In genomic region chr17:87115615-87116014, GRCm38 (mm10) we compare ENCODE assay signal across 26 mouse cellular contexts. TPM values are rescaled to one million over a fixed set of nuclear protein-coding genes. Genes with fewer than 3 reads are reported as not detected.
A peak's percentile ranks its signal among the peaks of the same experiment; 100 is the strongest.
DNase-seq lines count a peak whose midpoint lies in the region; ATAC-seq and TF ChIP-seq lines count a peak whose summit lies in the region.
"Had no signal": no experiment of that assay in that cellular context is flagged by ENCODE, and none has a peak within 500 bp of the region (broad histone marks: within the 10 kb centered on the region; RNA-seq: fewer than 3 reads in every experiment).

No protein-coding gene starts in this region.

- WGBS in hindbrain, embryonic 13.5 days, result 61% methylated on average over 6 of the region's 6 CpGs
- 65% methylated on average over 6 of the region's 6 CpGs for WGBS in hindbrain, embryonic 12.5 days
- WGBS in neural tube, embryonic 13.5 days, result 41% methylated on average over 6 of the region's 6 CpGs
- WGBS in hindbrain, postnatal 0 days, result 62% methylated on average over 6 of the region's 6 CpGs
- WGBS in kidney, embryonic 16.5 days, result 52% methylated on average over 6 of the region's 6 CpGs

- H3K9ac ChIP-seq in hindbrain, embryonic 13.5 days, result no peak overlapping the region
- H3K9ac ChIP-seq in hindbrain, embryonic 12.5 days, result no peak overlapping the region
- no peak overlapping the region for H3K9ac ChIP-seq in neural tube, embryonic 13.5 days
- no peak overlapping the region for H3K9ac ChIP-seq in hindbrain, postnatal 0 days (replicated peaks; ENCODE audit: low read length)
- H3K9ac ChIP-seq in kidney, embryonic 16.5 days (replicated peaks; ENCODE audit: low read length), result no peak overlapping the region
- H3K9ac ChIP-seq: embryonic facial prominence, embryonic 15.5 days; heart, embryonic 13.5 days; midbrain, embryonic 13.5 days; neural tube, embryonic 12.5 days had no signal

- no peaks in the 10 kb centered on the region for H3K36me3 ChIP-seq in hindbrain, embryonic 13.5 days
- H3K36me3 ChIP-seq in hindbrain, embryonic 12.5 days, result no peaks in the 10 kb centered on the region
- no peaks in the 10 kb centered on the region for H3K36me3 ChIP-seq in neural tube, embryonic 13.5 days
- H3K36me3 ChIP-seq in hindbrain, postnatal 0 days (ENCODE audit: insufficient read depth, low read length), result no peaks in the 10 kb centered on the region
- H3K36me3 ChIP-seq in kidney, embryonic 16.5 days (ENCODE audit: insufficient read depth, low read length), result no peaks in the 10 kb centered on the region
- H3K36me3 ChIP-seq: embryonic facial prominence, embryonic 15.5 days; midbrain, embryonic 13.5 days; neural tube, embryonic 12.5 days had no signal

- no peak for TF ChIP-seq CTCF in hindbrain, postnatal 0 days (IDR thresholded peaks at IDR 0.05; ENCODE audit: low read depth)

- no peak overlapping the region for H3K4me2 ChIP-seq in hindbrain, embryonic 13.5 days
- H3K4me2 ChIP-seq in hindbrain, embryonic 12.5 days (replicated peaks), result no peak overlapping the region
- H3K4me2 ChIP-seq in neural tube, embryonic 13.5 days, result no peak overlapping the region
- H3K4me2 ChIP-seq in hindbrain, postnatal 0 days (ENCODE audit: low read depth, low read length), result no peak overlapping the region
- H3K4me2 ChIP-seq in kidney, embryonic 16.5 days (replicated peaks; ENCODE audit: low read depth, low read length), result no peak overlapping the region
- H3K4me2 ChIP-seq: embryonic facial prominence, embryonic 15.5 days; heart, embryonic 13.5 days; liver, embryonic 11.5 days; midbrain, embryonic 13.5 days; neural tube, embryonic 12.5 days had no signal

- no peak for ATAC-seq in hindbrain, embryonic 13.5 days (ENCODE audit: low FRiP score)
- no peak for ATAC-seq in hindbrain, embryonic 12.5 days (ENCODE audit: low FRiP score)
- peak; percentile 73 for ATAC-seq in neural tube, embryonic 13.5 days (ENCODE audit: low read depth)
- ATAC-seq in hindbrain, postnatal 0 days, result 0 out of 2 replicates have a peak, but pooled peaks have one; percentile 45
- ATAC-seq in kidney, embryonic 16.5 days (ENCODE audit: low FRiP score, low TSS enrichment), result no peak
- ATAC-seq: midbrain, embryonic 13.5 days had no signal

- no peak for DNase-seq in neural tube, embryonic 10.5 days (ENCODE audit: extremely low spot score, low spot score)
- DNase-seq in hindbrain, postnatal 0 days (ENCODE audit: low spot score), result peak; percentile 27
- DNase-seq in gastrocnemius, postnatal 25 days, result no peak
- DNase-seq: adrenal gland, postnatal 25 days; cerebellum, adult 11 months; cerebellum, adult 9-11 months; gastrocnemius, postnatal 36 days; heart, adult 2 months; heart, postnatal 14 days; kidney, adult 18-20 months; lung, adult 18-20 months; lung, postnatal 14 days; right cerebral cortex, postnatal 14 days; thymus, adult 2 months; thymus, postnatal 4 days had no signal

- peak overlapping the region; percentile 58; the same call in 1 of the 2 replicates for H3K27ac ChIP-seq in hindbrain, embryonic 13.5 days
- no peak overlapping the region for H3K27ac ChIP-seq in hindbrain, embryonic 12.5 days
- peak overlapping the region; percentile 68 for H3K27ac ChIP-seq in neural tube, embryonic 13.5 days (replicated peaks)
- H3K27ac ChIP-seq in hindbrain, postnatal 0 days, result no peak overlapping the region
- no peak overlapping the region for H3K27ac ChIP-seq in kidney, embryonic 16.5 days (ENCODE audit: low read length)
- H3K27ac ChIP-seq: embryonic facial prominence, embryonic 15.5 days; heart, adult 2 months; heart, embryonic 13.5 days; kidney, postnatal 0 days; midbrain, embryonic 13.5 days; neural tube, embryonic 12.5 days; stomach, postnatal 0 days had no signal

- no peak overlapping the region for H3K4me3 ChIP-seq in hindbrain, embryonic 13.5 days
- no peak overlapping the region for H3K4me3 ChIP-seq in hindbrain, embryonic 12.5 days
- H3K4me3 ChIP-seq in neural tube, embryonic 13.5 days, result no peak overlapping the region
- H3K4me3 ChIP-seq in hindbrain, postnatal 0 days (ENCODE audit: low read length), result no peak overlapping the region
- H3K4me3 ChIP-seq in kidney, embryonic 16.5 days (ENCODE audit: low read length), result no peak overlapping the region
- H3K4me3 ChIP-seq: embryonic facial prominence, embryonic 15.5 days; heart, adult 2 months; heart, embryonic 13.5 days; midbrain, embryonic 13.5 days; neural tube, embryonic 12.5 days had no signal

- no peaks in the 10 kb centered on the region for H3K27me3 ChIP-seq in hindbrain, embryonic 13.5 days
- no peaks in the 10 kb centered on the region for H3K27me3 ChIP-seq in hindbrain, embryonic 12.5 days
- H3K27me3 ChIP-seq in neural tube, embryonic 13.5 days, result no peaks in the 10 kb centered on the region
- no peaks in the 10 kb centered on the region for H3K27me3 ChIP-seq in hindbrain, postnatal 0 days (ENCODE audit: insufficient read depth, low read length)
- no peaks in the 10 kb centered on the region for H3K27me3 ChIP-seq in kidney, embryonic 16.5 days (ENCODE audit: insufficient read depth, low read length)
- H3K27me3 ChIP-seq: embryonic facial prominence, embryonic 15.5 days; heart, embryonic 13.5 days; midbrain, embryonic 13.5 days; neural tube, embryonic 12.5 days had no signal

- H3K4me1 ChIP-seq in hindbrain, embryonic 13.5 days (replicated peaks), result peaks cover 10% of the 10 kb centered on the region
- peaks cover 3% of the 10 kb centered on the region; the same call in 1 of the 2 replicates for H3K4me1 ChIP-seq in hindbrain, embryonic 12.5 days
- H3K4me1 ChIP-seq in neural tube, embryonic 13.5 days (replicated peaks), result peaks cover 17% of the 10 kb centered on the region
- H3K4me1 ChIP-seq in hindbrain, postnatal 0 days (ENCODE audit: insufficient read depth, low read length), result no peaks in the 10 kb centered on the region
- H3K4me1 ChIP-seq in kidney, embryonic 16.5 days (ENCODE audit: insufficient read depth, low read length), result 0 out of 2 replicates have a peak, but pooled peaks cover 4% of the 10 kb centered on the region
- H3K4me1 ChIP-seq: neural tube, embryonic 12.5 days had no signal

- no peaks in the 10 kb centered on the region for H3K9me3 ChIP-seq in hindbrain, embryonic 13.5 days
- no peaks in the 10 kb centered on the region for H3K9me3 ChIP-seq in hindbrain, embryonic 12.5 days (replicated peaks)
- H3K9me3 ChIP-seq in neural tube, embryonic 13.5 days, result no peaks in the 10 kb centered on the region
- no peaks in the 10 kb centered on the region for H3K9me3 ChIP-seq in hindbrain, postnatal 0 days (ENCODE audit: low read length)
- H3K9me3 ChIP-seq in kidney, embryonic 16.5 days (ENCODE audit: low read length), result no peaks in the 10 kb centered on the region
- H3K9me3 ChIP-seq: embryonic facial prominence, embryonic 15.5 days; heart, embryonic 13.5 days; neural tube, embryonic 12.5 days had no signal

RNA-seq across cellular contexts. Expression of gene Socs5, which starts 8.1 kb away (rescaled TPM):
- polyA plus RNA-seq in hindbrain, embryonic 13.5 days (2015; fragmentation: Nextera tagmentation; extraction: Ambion mirVana), result 13.0 and 13.3 TPM in 2 replicates
- polyA plus RNA-seq in hindbrain, embryonic 12.5 days (2016; fragmentation: Nextera tagmentation; extraction: Ambion mirVana), result 17.7 and 21.0 TPM in 2 replicates
- 14.0 and 15.7 TPM in 2 replicates for polyA plus RNA-seq in neural tube, embryonic 13.5 days (2015; fragmentation: Nextera tagmentation; extraction: Ambion mirVana)
- total RNA-seq in hindbrain, postnatal 0 days (2014; rRNA removed), result 13.8 and 18.9 TPM in 2 replicates
- polyA plus RNA-seq in hindbrain, postnatal 0 days (2015; fragmentation: Nextera tagmentation; extraction: Ambion mirVana), result 12.3 and 13.7 TPM in 2 replicates
- 14.7 and 15.6 TPM in 2 replicates for polyA plus RNA-seq in kidney, embryonic 16.5 days (2015; fragmentation: Nextera tagmentation; extraction: Ambion mirVana)
- 10 to 100 TPM in 1 of 2 experiments, 1 to 10 TPM in 1; 9.1 to 11.5 TPM for total RNA-seq in gastrocnemius, postnatal 25 days (2021)

Comparison
In these comparisons a context has a peak if more than half of its experiments do, and no peak if none do; other contexts are left out.
1. ATAC-seq: peak in neural tube, embryonic 13.5 days (single experiment) and hindbrain, postnatal 0 days (single experiment); none in hindbrain, embryonic 13.5 days (single experiment), hindbrain, embryonic 12.5 days (single experiment) and kidney, embryonic 16.5 days (single experiment).
2. H3K27ac ChIP-seq: peak in hindbrain, embryonic 13.5 days (single experiment) and neural tube, embryonic 13.5 days (single experiment); none in hindbrain, embryonic 12.5 days (single experiment), hindbrain, postnatal 0 days (single experiment) and kidney, embryonic 16.5 days (single experiment).